Mouse (Mus musculus): ENCODE results near the gene Tfr2.

GRCm38 (mm10) chr5:137532131-137532807 is 37.4 kb upstream of the Tfr2 start:
- TF ChIP-seq CTCF (IDR thresholded peaks at IDR 0.05; ENCODE audit: low read depth, low read length): no peak
- no peak for TF ChIP-seq GATA2 (IDR thresholded peaks at IDR 0.05; ENCODE audit: borderline replicate concordance, low read depth, low read length)
- no peak for TF ChIP-seq GATA1 (IDR thresholded peaks at IDR 0.05; ENCODE audit: borderline replicate concordance, low read length)
- no peak for TF ChIP-seq TAL1 (conservative IDR thresholded peaks at IDR 0.05; ENCODE audit: low read depth, low read length)
- no peak for TF ChIP-seq POLR2AphosphoS5 (IDR thresholded peaks at IDR 0.05; ENCODE audit: insufficient replicate concordance, low read depth, low read length)
